9 mouse cellular contexts compared by ENCODE assay signal in genomic region chr5:135007802-135008571, GRCm38 (mm10). TPM values are rescaled to one million over a fixed set of nuclear protein-coding genes. Genes with fewer than 3 reads are reported as not detected.
DNase-seq lines count a peak whose midpoint lies in the region; ATAC-seq and TF ChIP-seq lines count a peak whose summit lies in the region.
"Had no signal": no experiment of that assay in that cellular context is flagged by ENCODE, and none has a peak within 500 bp of the region (broad histone marks: within the 10 kb centered on the region; RNA-seq: fewer than 3 reads in every experiment).

No protein-coding gene starts in this region.

- peak overlapping the region; percentile 99 for H3K27ac ChIP-seq in layer of hippocampus, adult 2 months
- peak overlapping the region; percentile 58 for H3K27ac ChIP-seq in bone marrow macrophage, adult 2 months (ENCODE audit: insufficient read depth, low read depth, low read length)
- H3K27ac ChIP-seq in heart, embryonic 15.5 days: peak overlapping the region; percentile 100

- H3K4me1 ChIP-seq in bone marrow macrophage, adult 2 months (ENCODE audit: control insufficient read depth, insufficient read depth, low read length): peaks cover 9% of the 10 kb centered on the region
- H3K4me1 ChIP-seq in heart, embryonic 15.5 days (replicated peaks): peaks cover 31% of the 10 kb centered on the region

- 31% methylated on average over 16 of the region's 16 CpGs for WGBS in heart, embryonic 15.5 days

- DNase-seq in layer of hippocampus, adult 2 months (ENCODE audit: low spot score in 2 of 2): no peak
- no peak for DNase-seq in layer of hippocampus, postnatal 25 days (ENCODE audit: extremely low spot score in 1 of 2, low spot score in 1 of 2)
- DNase-seq in liver: peak; percentile 36
- DNase-seq in naive thymus-derived CD4-positive, alpha-beta T cell, adult 2 months (ENCODE audit: low read depth): peak; percentile 55
- DNase-seq in spleen, postnatal 14 days (ENCODE audit: low spot score in 2 of 2): no peak
- DNase-seq in c-Kit-positive CD71-positive TER-119-positive erythroid progenitor cells, embryonic 14.5 days (ENCODE audit: low spot score): no peak

- H3K9ac ChIP-seq in heart, embryonic 15.5 days: peak overlapping the region; percentile 62

- no peak for ATAC-seq in heart, embryonic 15.5 days (replicated peaks; ENCODE audit: insufficient number of reproducible peaks, insufficient read depth, low FRiP score, low read depth)

- TF ChIP-seq POLR2A in bone marrow macrophage, adult 2 months (IDR thresholded peaks at IDR 0.05; ENCODE audit: borderline replicate concordance, low read depth, low read length): no peak

- peaks cover 5% of the 10 kb centered on the region; the same call in 1 of the 2 replicates for H3K27me3 ChIP-seq in heart, embryonic 15.5 days

- no peaks in the 10 kb centered on the region; the same call in 1 of the 2 replicates for H3K36me3 ChIP-seq in heart, embryonic 15.5 days

- TF ChIP-seq CTCF in layer of hippocampus, adult 2 months (conservative IDR thresholded peaks at IDR 0.05): peak; percentile 34
- no peak for TF ChIP-seq CTCF in bone marrow macrophage, adult 2 months (IDR thresholded peaks at IDR 0.05; ENCODE audit: low read depth, low read length)

- H3K4me3 ChIP-seq in layer of hippocampus, adult 2 months: peak overlapping the region; percentile 92
- peak overlapping the region; percentile 57 for H3K4me3 ChIP-seq in bone marrow macrophage, adult 2 months (ENCODE audit: insufficient read depth, low read length)
- H3K4me3 ChIP-seq in heart, embryonic 15.5 days: peak overlapping the region; percentile 71

- no peaks in the 10 kb centered on the region for H3K9me3 ChIP-seq in heart, embryonic 15.5 days (replicated peaks)

- peak overlapping the region; percentile 84 for H3K4me2 ChIP-seq in heart, embryonic 15.5 days

RNA-seq across cellular contexts. Expression of gene Abhd11, which starts 1.0 kb away (rescaled TPM):
- total RNA-seq in layer of hippocampus, adult 2 months (2021): 10 to 100 TPM; 30.0 to 32.7 TPM
- 10 to 100 TPM; 32.0 to 33.4 TPM for total RNA-seq in layer of hippocampus, postnatal 25 days (2021)
- polyA plus RNA-seq in bone marrow macrophage, adult 2 months (2012; ENCODE audit: insufficient read depth, insufficient read length, missing spikeins): 12.2 and 13.0 TPM in 2 replicates
- 70.0 and 74.5 TPM in 2 replicates for polyA plus RNA-seq in heart, embryonic 15.5 days (2015; fragmentation: Nextera tagmentation; extraction: Ambion mirVana)

RNA-seq across cellular contexts. Expression of gene Stx1a, which starts 15.3 kb away (rescaled TPM):
- total RNA-seq in layer of hippocampus, adult 2 months (2021): 10 to 100 TPM; 92.3 to 97.6 TPM
- total RNA-seq in layer of hippocampus, postnatal 25 days (2021): 100 to 1,000 TPM; 113 to 115 TPM
- 0.76 and 0.84 TPM in 2 replicates for polyA plus RNA-seq in bone marrow macrophage, adult 2 months (2012; ENCODE audit: insufficient read depth, insufficient read length, missing spikeins)
- polyA plus RNA-seq in heart, embryonic 15.5 days (2015; fragmentation: Nextera tagmentation; extraction: Ambion mirVana): 6.2 and 10.2 TPM in 2 replicates

RNA-seq across cellular contexts. Expression of gene Cldn3, which starts 22.0 kb away (rescaled TPM):
- under 1 TPM in 1 of 2 experiments, not detected in 1; 0.37 TPM for total RNA-seq in layer of hippocampus, adult 2 months (2021)
- 1 to 10 TPM in 1 of 2 experiments, under 1 TPM in 1; 0.59 to 1.2 TPM for total RNA-seq in layer of hippocampus, postnatal 25 days (2021)
- polyA plus RNA-seq in bone marrow macrophage, adult 2 months (2012; ENCODE audit: insufficient read depth, insufficient read length, missing spikeins): not detected in 2 replicates
- polyA plus RNA-seq in heart, embryonic 15.5 days (2015; fragmentation: Nextera tagmentation; extraction: Ambion mirVana): 7.7 and 18.1 TPM in 2 replicates
- total RNA-seq: common myeloid progenitor, adult 5-6 weeks had no signal

RNA-seq across cellular contexts. Expression of gene Dnajc30, which starts 56.0 kb away (rescaled TPM):
- total RNA-seq in layer of hippocampus, adult 2 months (2021): 10 to 100 TPM; 39.1 to 43.1 TPM
- 10 to 100 TPM; 43.7 TPM for total RNA-seq in layer of hippocampus, postnatal 25 days (2021)
- polyA plus RNA-seq in bone marrow macrophage, adult 2 months (2012; ENCODE audit: insufficient read depth, insufficient read length, missing spikeins): 21.6 and 22.4 TPM in 2 replicates
- polyA plus RNA-seq in heart, embryonic 15.5 days (2015; fragmentation: Nextera tagmentation; extraction: Ambion mirVana): 27.2 and 32.1 TPM in 2 replicates

RNA-seq across cellular contexts. Expression of gene Bud23, which starts 56.8 kb away (rescaled TPM):
- 10 to 100 TPM; 49.9 to 53.4 TPM for total RNA-seq in layer of hippocampus, adult 2 months (2021)
- 10 to 100 TPM; 48.7 to 51.6 TPM for total RNA-seq in layer of hippocampus, postnatal 25 days (2021)
- polyA plus RNA-seq in bone marrow macrophage, adult 2 months (2012; ENCODE audit: insufficient read depth, insufficient read length, missing spikeins): 45.0 and 57.1 TPM in 2 replicates
- 49.4 and 68.2 TPM in 2 replicates for polyA plus RNA-seq in heart, embryonic 15.5 days (2015; fragmentation: Nextera tagmentation; extraction: Ambion mirVana)

Comparison
In these comparisons a context has a peak if more than half of its experiments do, and no peak if none do; other contexts are left out.
1. DNase-seq: peak in liver (single experiment) and naive thymus-derived CD4-positive, alpha-beta T cell, adult 2 months (single experiment); none in layer of hippocampus, adult 2 months (0 of 2), layer of hippocampus, postnatal 25 days (0 of 2), spleen, postnatal 14 days (0 of 2) and c-Kit-positive CD71-positive TER-119-positive erythroid progenitor cells, embryonic 14.5 days (single experiment).
2. Peak in every context shown above with its lines, with median percentiles within 50 percentile points of each other: H3K27ac ChIP-seq and H3K4me3 ChIP-seq.